Mouse (Mus musculus) ES-E14 (cell line): Measurements from ENCODE around the gene Prrt4.
A peak's percentile ranks its signal among the peaks of the same experiment; 100 is the strongest.

Source experiments
- CHD2 ChIP-seq: IDR thresholded peaks from 2 replicates; pipeline ENCODE4 v1.6.1; 2014; ENCODE audit warnings: mild to moderate bottlenecking, low read depth, low read length, inconsistent platforms
- HCFC1 ChIP-seq: IDR thresholded peaks from 2 replicates; pipeline ENCODE4 v1.6.1; 2012; ENCODE audit warnings: low read length, inconsistent platforms, borderline replicate concordance; ENCODE audit not compliant: insufficient read depth
- MAFK ChIP-seq: IDR thresholded peaks from 2 replicates; pipeline ENCODE4 v1.6.1; 2014; ENCODE audit warnings: mild to moderate bottlenecking, low read depth, low read length, inconsistent platforms; ENCODE audit not compliant: insufficient read depth
- ZC3H11A ChIP-seq: IDR thresholded peaks from 2 replicates; pipeline ENCODE4 v1.6.1; 2012; ENCODE audit warnings: low read depth, mild to moderate bottlenecking, inconsistent platforms, low read length, borderline replicate concordance
- ZNF384 ChIP-seq: IDR thresholded peaks from 2 replicates; pipeline ENCODE4 v1.6.1; 2012; ENCODE audit warnings: low read depth, low read length, inconsistent platforms

DNA sequence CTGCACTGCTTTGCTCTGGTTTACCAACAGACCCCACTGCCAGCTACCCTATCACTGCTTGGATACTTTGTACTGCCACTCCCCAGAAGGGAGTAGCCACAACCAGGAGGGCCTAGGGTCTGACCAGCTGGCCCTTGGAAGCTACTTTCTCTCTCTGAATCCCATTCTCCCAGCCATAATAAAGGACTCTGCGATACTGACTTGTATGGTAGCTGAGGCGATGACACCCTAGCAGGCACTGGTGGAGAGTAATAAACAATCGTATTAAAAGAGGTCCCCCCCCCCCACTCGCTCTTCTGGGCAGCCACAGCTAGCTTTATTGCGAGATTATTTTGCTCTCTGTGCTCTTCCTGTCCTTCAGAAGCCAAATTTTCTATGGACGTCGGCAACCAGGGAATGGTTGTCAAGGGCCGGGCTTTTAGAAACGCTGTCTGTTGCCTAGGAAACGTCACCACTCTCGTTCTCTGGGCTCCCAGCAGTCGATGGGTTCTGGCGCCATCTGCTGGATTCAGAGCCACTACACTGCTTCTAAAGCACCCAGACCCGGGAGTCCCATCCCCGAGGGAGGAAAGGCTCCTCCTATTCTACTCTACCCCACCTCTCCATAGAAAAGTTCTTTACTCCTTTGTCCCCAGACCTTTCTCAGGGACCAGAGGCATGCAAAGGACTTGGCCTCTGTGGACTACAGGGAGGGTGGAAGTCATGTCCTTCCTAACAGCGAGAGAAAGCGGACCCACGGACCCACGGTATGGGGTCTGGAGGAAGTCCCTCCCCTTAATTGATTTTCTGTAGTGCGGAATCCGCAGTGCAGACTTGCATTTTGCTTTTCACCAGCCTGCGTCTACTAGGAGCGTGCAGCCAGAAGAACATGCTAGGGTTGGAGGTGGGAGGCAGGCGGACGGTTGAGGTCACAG is 19.2 kb upstream of the Prrt4 start:
- TF ChIP-seq MAFK: no peak
- TF ChIP-seq ZNF384: no peak
- TF ChIP-seq HCFC1: no peak
- TF ChIP-seq ZC3H11A: peak; percentile 34; the same call in 1 of the 2 replicates
- no peak for TF ChIP-seq CHD2
